Mouse (Mus musculus): Measurements from ENCODE around the gene St6galnac3. TPM values are rescaled to one million over a fixed set of nuclear protein-coding genes. Genes with fewer than 3 reads are reported as not detected.

The St6galnac3 gene
- total RNA-seq, 2 experiments from 2014 or later, result 11.8 to 20.8 TPM

DNA sequence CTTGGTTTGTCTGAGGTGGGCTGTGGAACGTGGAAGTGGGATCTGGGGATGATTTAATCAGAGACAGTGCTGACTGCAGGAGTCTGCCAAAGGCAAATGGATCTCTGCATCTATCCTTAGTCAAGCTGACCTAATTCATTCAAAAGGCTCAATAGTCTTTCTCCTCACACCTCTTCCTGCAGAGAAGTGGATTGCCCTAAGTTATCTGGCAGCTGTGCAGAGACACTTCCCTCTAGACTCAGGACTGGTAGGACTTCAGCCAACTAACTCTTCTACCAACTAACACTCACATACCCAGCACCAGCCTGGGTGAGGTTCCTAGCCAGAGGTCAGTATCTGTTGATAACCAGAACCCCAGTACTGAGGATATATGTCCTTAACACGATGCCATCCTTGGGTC, 516.8 kb downstream of the St6galnac3 start:
- no peak for DNase-seq

- DNase-seq, result no peak
These were observed 520.9 kb downstream of the St6galnac3 start for GRCm38 (mm10) chr3:153204046-153204445.

DNA sequence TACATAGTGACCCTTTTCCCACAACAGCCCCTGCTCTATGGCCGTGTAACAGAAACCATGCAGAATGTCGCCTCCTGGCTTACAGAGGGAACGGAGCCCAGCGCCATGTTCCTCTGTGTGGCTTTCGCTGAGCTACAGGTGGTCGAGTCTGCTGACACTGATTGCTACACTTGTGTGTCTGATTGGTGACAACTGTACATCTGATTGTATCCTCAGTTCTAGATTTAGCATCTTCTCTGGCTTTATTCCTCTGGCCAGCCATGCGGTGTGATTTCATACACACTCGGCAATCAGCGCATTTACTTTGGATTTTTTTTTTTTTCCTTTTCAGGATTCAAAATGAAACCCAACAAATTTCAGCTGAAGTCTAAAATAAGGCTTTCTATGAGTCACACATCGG, 523.1 kb downstream of the St6galnac3 start:
- DNase-seq, result no peak

DNA sequence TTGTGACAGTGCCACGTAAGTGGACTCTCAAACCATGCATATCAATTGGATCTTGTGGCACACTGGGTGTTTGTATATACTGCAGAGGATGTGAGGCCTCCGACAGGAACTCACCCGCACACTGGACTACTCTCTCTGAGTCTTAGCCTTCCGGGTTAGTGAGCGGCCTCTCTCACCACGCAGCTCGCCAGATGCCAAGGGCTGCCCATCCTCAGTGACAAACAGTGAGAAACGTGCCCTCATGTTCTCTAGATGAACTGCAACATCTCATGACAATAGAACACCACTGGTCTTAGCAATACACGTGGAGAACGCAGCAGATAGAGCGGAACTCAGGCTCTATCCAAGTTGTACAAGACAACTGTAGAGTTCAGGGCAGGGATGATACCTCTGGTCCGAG, 524.2 kb downstream of the St6galnac3 start:
- DNase-seq, result no peak

DNA sequence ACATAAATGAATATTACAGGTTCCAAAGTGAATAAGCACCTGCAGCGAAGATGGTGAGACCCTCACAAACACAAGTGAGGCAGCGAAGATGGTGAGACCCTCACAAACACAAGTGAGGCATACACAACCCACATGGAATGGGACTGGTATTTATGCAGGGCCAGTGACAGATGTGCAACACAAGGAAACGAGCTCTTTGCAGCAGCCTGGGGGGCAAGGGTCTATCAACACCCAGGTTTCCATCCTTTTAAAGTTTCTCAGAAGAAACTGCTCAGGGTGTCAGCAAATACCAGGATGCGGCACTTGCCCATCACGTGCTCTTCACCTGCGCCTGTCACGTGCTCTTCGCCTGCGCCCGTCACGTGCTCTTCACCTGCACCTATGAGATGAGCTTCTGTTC, 524.9 kb downstream of the St6galnac3 start:
- DNase-seq, result no peak

DNA sequence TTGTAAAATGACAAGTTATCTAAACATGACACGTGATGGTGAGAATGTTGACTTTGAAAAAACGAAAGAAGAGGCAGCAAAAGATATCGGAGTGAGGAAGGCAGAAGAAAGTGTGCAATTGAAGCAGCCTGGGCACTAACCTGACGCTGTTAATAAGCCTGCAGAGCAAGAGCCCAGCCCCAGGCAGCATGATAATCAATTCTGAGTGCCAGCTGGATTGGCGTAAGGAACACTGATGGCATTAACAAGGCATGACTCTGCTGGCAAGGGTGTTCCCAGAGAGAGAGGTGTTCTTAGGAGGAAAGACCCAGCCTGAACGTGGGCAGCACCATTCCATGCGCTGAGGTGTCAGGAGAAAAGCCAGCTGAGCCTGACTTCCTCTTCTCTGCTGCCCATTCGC, 525.7 kb downstream of the St6galnac3 start:
- no peak for DNase-seq

GRCm38 (mm10) chr3:153198514-153198913, 526.5 kb downstream of the St6galnac3 start:
- no peak for DNase-seq

GRCm38 (mm10) chr3:153193025-153193424, 531.9 kb downstream of the St6galnac3 start:
- no peak for DNase-seq

- DNase-seq, result no peak
These were observed 534.2 kb downstream of the St6galnac3 start for GRCm38 (mm10) chr3:153190742-153191141.

DNA sequence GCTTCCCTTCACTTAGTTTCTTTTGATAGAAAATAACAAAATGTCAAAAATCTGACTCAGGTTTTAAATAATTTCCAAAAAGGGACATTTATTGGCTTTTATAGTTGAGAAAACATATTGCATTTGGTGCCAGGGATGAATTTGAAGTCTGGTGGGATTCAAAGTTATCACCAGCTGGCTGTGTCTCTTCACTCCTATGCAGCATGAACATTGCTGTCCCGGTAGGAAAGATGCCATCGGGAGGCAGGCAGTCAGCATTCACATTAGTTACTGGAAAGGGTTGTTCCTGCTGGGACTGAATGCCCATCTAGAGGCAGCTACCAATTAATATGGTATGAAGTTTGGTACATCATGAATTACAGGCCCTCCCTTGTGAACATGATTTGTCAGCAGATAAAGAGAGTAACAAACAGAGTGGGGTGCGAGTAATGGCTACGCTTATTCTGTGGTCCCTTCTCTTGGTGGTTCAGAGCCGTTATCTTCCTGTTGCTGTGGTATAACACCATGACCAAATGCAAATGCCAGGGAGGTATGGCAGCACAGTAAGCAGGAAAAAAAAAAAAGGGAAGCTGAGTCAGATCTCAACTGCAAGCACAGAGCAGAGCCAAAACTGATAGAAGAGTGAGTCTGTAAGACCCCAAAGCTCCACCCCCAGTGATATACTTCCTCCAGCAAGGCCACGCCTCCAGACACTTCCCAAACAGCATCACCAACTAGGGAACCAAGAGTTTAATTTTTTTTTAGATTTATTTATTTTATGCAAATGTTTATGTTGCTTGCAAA, 535.1 kb downstream of the St6galnac3 start:
- no peak for DNase-seq

GRCm38 (mm10) chr3:153188224-153188623, 536.8 kb downstream of the St6galnac3 start:
- no peak for DNase-seq

DNA sequence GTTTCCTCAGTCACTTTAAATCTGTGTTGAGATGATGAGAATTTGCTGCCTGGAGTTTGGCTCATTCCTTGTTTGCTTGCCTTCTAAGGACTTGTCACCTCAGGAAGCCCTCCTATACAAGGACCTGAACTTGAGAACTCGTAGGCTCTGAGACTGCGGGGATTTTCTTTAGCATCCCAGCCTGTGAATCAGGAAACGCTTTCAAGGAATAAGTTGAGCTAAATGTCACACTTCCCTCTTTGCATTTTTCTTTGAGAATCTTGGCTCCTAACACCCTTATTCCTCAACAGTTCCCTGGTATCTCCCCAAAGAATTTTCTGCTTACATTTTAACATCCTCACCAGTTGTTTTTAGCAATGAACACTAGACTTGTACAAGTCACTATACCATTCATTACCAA, 539.9 kb downstream of the St6galnac3 start:
- no peak for DNase-seq

DNA sequence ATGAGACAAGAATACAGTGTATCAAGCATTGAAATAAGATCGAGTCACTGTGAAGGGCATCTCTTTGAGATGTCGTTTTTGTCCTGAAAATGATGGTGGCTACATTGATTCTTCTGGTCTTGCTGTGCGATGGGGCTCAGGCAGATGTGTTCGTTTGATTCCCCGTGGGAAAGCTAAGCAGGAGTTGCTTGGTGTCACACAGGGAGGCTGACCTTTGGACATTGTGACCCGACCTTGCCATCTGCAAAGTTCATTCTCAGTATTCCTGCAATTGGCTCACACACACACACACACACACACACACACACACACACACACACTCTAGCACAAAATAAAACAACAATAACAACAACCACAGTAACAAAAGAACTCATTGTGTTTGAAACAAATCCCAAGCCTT, 543.7 kb downstream of the St6galnac3 start:
- DNase-seq, result no peak

DNA sequence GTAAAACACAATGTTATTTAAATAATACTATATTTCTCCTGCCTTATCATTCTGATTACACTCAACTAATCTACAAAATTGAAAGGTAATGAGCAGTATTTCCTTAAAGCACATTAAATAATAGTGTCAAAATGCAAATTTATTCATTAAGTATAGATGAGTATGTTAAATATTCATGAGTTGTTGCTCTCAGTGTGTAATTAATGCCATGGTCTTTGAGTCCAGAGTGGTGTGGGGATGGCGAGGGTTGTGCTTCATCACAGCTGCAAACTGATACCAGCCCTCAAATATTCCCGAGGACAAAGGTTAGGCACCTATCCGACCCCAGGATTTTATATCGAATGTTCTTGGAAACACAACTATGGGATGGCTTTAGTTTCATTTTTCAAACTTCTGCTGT, 548.2 kb downstream of the St6galnac3 start:
- no peak for DNase-seq

GRCm38 (mm10) chr3:153176325-153176724, 548.6 kb downstream of the St6galnac3 start:
- DNase-seq, result no peak

GRCm38 (mm10) chr3:153174336-153175033, 550.5 kb downstream of the St6galnac3 start:
- DNase-seq, result no peak

GRCm38 (mm10) chr3:153173567-153173966, 551.4 kb downstream of the St6galnac3 start:
- no peak for DNase-seq

GRCm38 (mm10) chr3:153170146-153170545, 554.8 kb downstream of the St6galnac3 start:
- DNase-seq, result no peak

DNA sequence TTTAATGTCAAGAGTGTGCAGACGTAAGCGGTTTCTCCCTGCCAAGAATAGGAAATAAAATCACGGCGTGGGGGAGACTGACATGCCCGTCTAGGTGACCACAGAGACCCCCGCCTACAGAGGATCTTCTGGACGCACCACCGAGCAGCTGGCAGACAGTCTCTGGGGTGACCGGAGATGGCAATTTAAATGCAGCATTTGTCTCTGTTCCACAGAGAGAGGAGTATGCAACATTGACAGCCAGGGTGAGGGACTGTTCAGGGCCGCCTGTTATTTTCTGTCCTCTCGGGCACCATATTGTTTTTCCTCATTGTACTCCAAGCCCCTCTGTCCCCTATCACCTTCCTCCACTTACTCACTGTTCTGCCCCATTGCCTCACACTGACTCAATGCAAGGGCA, 555.2 kb downstream of the St6galnac3 start:
- DNase-seq, result no peak

- no peak for DNase-seq
These were observed 563.3 kb downstream of the St6galnac3 start for GRCm38 (mm10) chr3:153161676-153162075.

DNA sequence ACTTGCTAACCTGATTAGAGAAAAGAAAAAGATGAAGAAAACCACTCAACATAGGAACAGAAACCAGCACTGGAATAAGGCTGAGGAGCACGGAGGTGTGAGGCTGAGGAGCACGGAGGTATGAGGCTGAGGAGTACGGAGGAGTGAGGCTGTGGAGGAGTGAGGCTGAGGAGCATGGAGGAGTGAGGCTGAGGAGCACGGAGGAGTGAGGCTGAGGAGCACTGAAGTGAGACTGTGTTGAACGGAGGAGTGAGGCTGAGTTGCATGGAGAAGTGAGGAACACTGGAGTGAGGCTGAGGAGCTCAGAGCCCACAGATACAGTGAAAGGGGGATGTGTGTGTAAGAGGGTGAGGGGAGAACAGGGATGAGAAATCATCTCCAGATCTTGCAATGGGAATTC, 564.3 kb downstream of the St6galnac3 start:
- no peak for DNase-seq

- peak; percentile 47 to 60 for DNase-seq
These were observed 576.1 kb downstream of the St6galnac3 start for GRCm38 (mm10) chr3:153148887-153149286.

All from adrenal gland, postnatal 36 days (tissue).